Mouse (Mus musculus) liver, embryonic 14.5 days (tissue): Measurements from ENCODE around the gene Pglyrp2. TPM values are rescaled to one million over a fixed set of nuclear protein-coding genes. Genes with fewer than 3 reads are reported as not detected.

Source experiments
- ATAC-seq: fragments of 200-750 bp; cut with Nextera tagmentation; 2 replicates; pipeline ENCODE4 v1.8.0; 2017; ENCODE audit warnings: moderate number of reproducible peaks, mild to moderate bottlenecking, moderate library complexity; ENCODE audit not compliant: insufficient read depth
- DNase-seq, 3 experiments: peaks; one replicate each; pipeline ENCODE4 v3.0.0-alpha.2; 2012 to 2013; ENCODE audit warnings: low read depth in 3 of 3, low spot score in 3 of 3
- H3K27ac ChIP-seq: fragments of 300-500 bp; sonication (generic); 2 replicates; pipeline ENCODE4 v1.5.1; 2014; ENCODE audit warnings: moderate library complexity, mild to moderate bottlenecking, control low read depth, inconsistent platforms
- H3K27me3 ChIP-seq: fragments of 300-500 bp; sonication (generic); 2 replicates; pipeline ENCODE4 v1.6.1; 2014; ENCODE audit warnings: mild to moderate bottlenecking, low read length, moderate library complexity; ENCODE audit not compliant: control insufficient read depth, insufficient read depth
- H3K36me3 ChIP-seq: fragments of 300-500 bp; sonication (generic); replicated peaks from 2 replicates; pipeline ENCODE4 v1.6.1; 2014; ENCODE audit warnings: low read depth; ENCODE audit not compliant: control insufficient read depth, insufficient read depth
- H3K4me1 ChIP-seq, 2 experiments: fragments of 200-500 bp in 1 of 2; fragments of 300-500 bp in 1 of 2; sonication (generic) in 1 of 2; replicated peaks; 2 replicates each; pipeline ENCODE4 v1.6.1; 2012 to 2014; ENCODE audit warnings: antibody characterized with exemption in 1 of 2, inconsistent platforms in 1 of 2, low read length in 1 of 2; ENCODE audit not compliant: control insufficient read depth in 2 of 2, insufficient read depth in 2 of 2
- H3K4me2 ChIP-seq: fragments of 300-500 bp; sonication (generic); 2 replicates; pipeline ENCODE4 v1.6.1; 2014; ENCODE audit warnings: low read depth, mild to moderate bottlenecking, control low read depth, moderate library complexity
- H3K4me3 ChIP-seq, 2 experiments: fragments of 200-500 bp in 1 of 2; fragments of 300-500 bp in 1 of 2; sonication (generic) in 1 of 2; 2 replicates each; pipeline ENCODE4 v1.5.1; 2012 to 2014; ENCODE audit warnings: low read depth in 2 of 2, low read length in 2 of 2, mild to moderate bottlenecking in 2 of 2, control low read depth in 1 of 2, inconsistent platforms in 1 of 2, moderate library complexity in 1 of 2; ENCODE audit not compliant: insufficient read depth in 1 of 2
- H3K9ac ChIP-seq: fragments of 300-500 bp; sonication (generic); replicated peaks from 2 replicates; pipeline ENCODE4 v1.6.1; 2014; ENCODE audit warnings: mild to moderate bottlenecking, control low read depth, moderate library complexity
- H3K9me3 ChIP-seq: fragments of 300-500 bp; sonication (generic); 2 replicates; pipeline ENCODE4 v1.6.1; 2016; ENCODE audit warnings: low read length, mixed read lengths; ENCODE audit not compliant: control insufficient read depth
- CTCF ChIP-seq: IDR thresholded peaks from 2 replicates; pipeline ENCODE4 v1.5.1; 2016; ENCODE audit warnings: antibody characterized with exemption, low read depth, control low read depth
- EP300 ChIP-seq: IDR thresholded peaks from 2 replicates; pipeline ENCODE4 v1.6.1; 2016; ENCODE audit warnings: antibody characterized with exemption, low read depth
- WGBS: fragments of 180-500 bp; shearing (Covaris S2); extraction: QIAGEN DNeasy Blood & Tissue Kit; methylation state at CpG from one replicate; pipeline ENCODE4 v1.1.7; 2014; ENCODE audit not compliant: insufficient replicate concordance; 5-methylcytosine and 5-hydroxymethylcytosine counted together
- polyA plus RNA-seq, 2 experiments: library from polyadenylated mRNA; depleted of rRNA in 1 of 2; stranded (reverse) in 1 of 2; unstranded in 1 of 2; fragments of >200 nt; fragmentation: Nextera tagmentation in 1 of 2; extraction: Ambion mirVana in 1 of 2; gene quantifications; 2 replicates each; pipeline versions ENCODE4 v1.2.1 to v1.2.3; 2012 to 2014

The Pglyrp2 gene
- polyA plus RNA-seq, 2 experiments, result 4.0 to 5.7 TPM

- ATAC-seq, result no peak
These were observed 21.0 kb upstream of the Pglyrp2 start for GRCm38 (mm10) chr17:32445016-32445415.

DNA sequence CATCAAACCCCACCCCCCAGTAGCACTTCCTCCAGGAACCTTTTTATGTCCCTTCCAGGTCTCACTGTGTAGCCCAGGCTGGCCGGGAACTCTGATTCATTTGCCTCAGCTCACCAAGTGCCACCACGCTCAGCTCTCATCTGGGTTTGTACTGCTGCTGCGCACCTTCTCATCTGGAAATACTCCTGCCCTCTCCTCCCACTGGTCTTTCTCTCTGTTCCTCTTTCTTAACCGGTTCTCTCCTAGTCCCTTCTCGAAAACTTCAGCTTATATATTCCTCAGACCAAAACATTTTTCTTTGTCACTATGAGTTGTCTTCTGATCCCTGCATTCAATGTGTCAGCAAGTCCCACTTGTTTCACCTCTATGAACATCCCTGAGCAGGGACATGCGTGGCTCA, 19.3 kb upstream of the Pglyrp2 start:
- H3K4me1 ChIP-seq, result no peaks in the 10 kb centered on the region
- DNase-seq (no peak), ATAC-seq (no peak)
- H3K4me3 ChIP-seq, result no peak overlapping the region
- no peak overlapping the region for H3K27ac ChIP-seq
- no peaks in the 10 kb centered on the region for H3K36me3 ChIP-seq
- H3K4me2 ChIP-seq, result no peak overlapping the region
- H3K27me3 ChIP-seq, result no peaks in the 10 kb centered on the region; the same call in 1 of the 2 replicates
- TF ChIP-seq CTCF (no peak), EP300 (no peak)
- H3K9ac ChIP-seq, result no peak overlapping the region
- H3K9me3 ChIP-seq, result no peaks in the 10 kb centered on the region
- 38% methylated on average over 6 of the region's 6 CpGs for WGBS

More at GRCm38 (mm10) chr17:32445016-32445415, 21.0 kb upstream of the Pglyrp2 start:
- no peaks in the 10 kb centered on the region for H3K4me1 ChIP-seq
- no peak overlapping the region for H3K4me2 ChIP-seq
- TF ChIP-seq CTCF, result no peak
- TF ChIP-seq EP300, result no peak
- no peak overlapping the region for H3K27ac ChIP-seq
- no peak overlapping the region for H3K9ac ChIP-seq
- H3K4me3 ChIP-seq, result no peak overlapping the region
- H3K36me3 ChIP-seq, result no peaks in the 10 kb centered on the region
- DNase-seq, result no peak
- 48% methylated on average over 5 of the region's 5 CpGs for WGBS
- H3K9me3 ChIP-seq, result no peaks in the 10 kb centered on the region
- no peaks in the 10 kb centered on the region; the same call in 1 of the 2 replicates for H3K27me3 ChIP-seq

DNA sequence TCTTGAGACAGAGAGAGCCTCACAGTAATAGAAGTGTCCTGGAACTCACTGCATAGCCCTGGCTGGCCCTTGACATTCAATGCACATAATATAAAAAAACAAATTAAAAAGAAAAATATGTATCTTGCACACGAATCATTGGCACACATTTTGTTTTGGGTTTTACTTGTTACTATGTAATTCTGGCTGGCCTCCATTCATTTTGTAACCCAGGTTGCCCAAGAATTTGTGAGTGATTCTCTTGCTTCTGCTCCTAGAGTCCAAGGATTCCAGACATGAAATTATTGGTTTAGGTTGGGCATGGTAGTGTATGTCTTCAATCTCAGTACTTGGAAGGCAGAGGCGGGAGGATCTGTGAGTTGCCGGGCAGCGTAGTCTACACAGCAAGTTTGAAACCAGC, 13.1 kb upstream of the Pglyrp2 start:
- Histone ChIP-seq H3K27ac (no peak overlapping the region), H3K4me1 (no peaks in the 10 kb centered on the region), H3K27me3 (no peaks in the 10 kb centered on the region; the same call in 1 of the 2 replicates), H3K4me2 (no peak overlapping the region), H3K4me3 (no peak overlapping the region), H3K36me3 (no peaks in the 10 kb centered on the region), H3K9me3 (no peaks in the 10 kb centered on the region), H3K9ac (no peak overlapping the region)
- WGBS, result 78% methylated on average over 4 of the region's 4 CpGs
- no peak for DNase-seq
- TF ChIP-seq EP300 (no peak), CTCF (no peak)
- ATAC-seq, result no peak

DNA sequence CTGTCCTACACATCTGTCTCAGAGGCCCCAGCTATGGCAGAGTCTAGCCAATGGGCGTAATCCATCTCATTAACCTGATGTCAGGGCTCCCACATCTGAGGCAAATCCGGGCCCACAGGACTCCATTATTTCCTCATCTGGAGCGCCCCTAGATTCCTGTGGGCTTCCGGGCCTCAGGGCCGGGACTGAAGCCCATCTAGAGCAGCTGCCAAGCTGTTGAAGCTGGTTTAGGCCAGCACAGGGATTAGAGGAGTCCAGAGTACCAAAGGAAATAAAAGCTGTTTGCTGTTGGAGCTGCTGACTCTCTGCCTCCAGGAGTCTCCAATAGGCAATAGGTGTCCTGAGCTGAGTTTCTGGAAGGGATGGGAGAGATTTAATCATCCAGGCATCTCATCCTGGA, 11.2 kb upstream of the Pglyrp2 start:
- no peak overlapping the region for H3K27ac ChIP-seq
- TF ChIP-seq CTCF (no peak), EP300 (no peak)
- H3K27me3 ChIP-seq, result no peaks in the 10 kb centered on the region; the same call in 1 of the 2 replicates
- H3K4me1 ChIP-seq, result no peaks in the 10 kb centered on the region
- H3K9me3 ChIP-seq, result no peaks in the 10 kb centered on the region
- ATAC-seq (no peak), DNase-seq (no peak)
- 66% methylated on average over 5 of the region's 5 CpGs for WGBS
- H3K4me2 ChIP-seq, result no peak overlapping the region
- H3K36me3 ChIP-seq, result no peaks in the 10 kb centered on the region
- no peak overlapping the region for H3K9ac ChIP-seq
- no peak overlapping the region for H3K4me3 ChIP-seq

- no peak overlapping the region for H3K27ac ChIP-seq
- H3K9me3 ChIP-seq, result no peaks in the 10 kb centered on the region
- no peak for DNase-seq
- no peak for TF ChIP-seq CTCF
- H3K36me3 ChIP-seq, result no peaks in the 10 kb centered on the region
- no peak overlapping the region for H3K9ac ChIP-seq
- H3K27me3 ChIP-seq, result no peaks in the 10 kb centered on the region
- no peak overlapping the region for H3K4me2 ChIP-seq
- WGBS, result 41% methylated on average over 4 of the region's 4 CpGs
- no peak overlapping the region for H3K4me3 ChIP-seq
- ATAC-seq, result no peak
- H3K4me1 ChIP-seq, result no peaks in the 10 kb centered on the region
These were observed 10.4 kb upstream of the Pglyrp2 start for GRCm38 (mm10) chr17:32434324-32434723.

- no peak overlapping the region for H3K4me2 ChIP-seq
- DNase-seq (no peak), ATAC-seq (no peak)
- no peaks in the 10 kb centered on the region for H3K36me3 ChIP-seq
- H3K4me1 ChIP-seq, result no peaks in the 10 kb centered on the region; a peak in 1 of 4 replicates
- WGBS, result 38% methylated on average over 3 of the region's 3 CpGs
- TF ChIP-seq EP300 (no peak), CTCF (peak; percentile 54)
- no peak overlapping the region for H3K27ac ChIP-seq
- H3K27me3 ChIP-seq, result no peaks in the 10 kb centered on the region
- no peaks in the 10 kb centered on the region for H3K9me3 ChIP-seq
- H3K9ac ChIP-seq, result no peak overlapping the region
- no peak overlapping the region for H3K4me3 ChIP-seq
These were observed 8.0 kb upstream of the Pglyrp2 start for GRCm38 (mm10) chr17:32431972-32432371.
